Mouse (Mus musculus): ENCODE data around the gene Lifr. TPM values are rescaled to one million over a fixed set of nuclear protein-coding genes. Genes with fewer than 3 reads are reported as not detected.

Lifr gene
- polyA plus RNA-seq, 1 experiment from 2014 or later = 30.7 TPM

- H3K9me3 ChIP-seq (replicated peaks) = no peaks in the 10 kb centered on the region
- no peak overlapping the region for H3K4me2 ChIP-seq
- H3K4me3 ChIP-seq (replicated peaks) = no peak overlapping the region
- H3K4me1 ChIP-seq (replicated peaks) = no peaks in the 10 kb centered on the region
- WGBS (ENCODE audit: insufficient replicate concordance) = 57% methylated on average over 9 of the region's 9 CpGs
- no peaks in the 10 kb centered on the region for H3K36me3 ChIP-seq (replicated peaks)
- H3K27me3 ChIP-seq = no peaks in the 10 kb centered on the region
- no peak overlapping the region for H3K9ac ChIP-seq
- no peak for ATAC-seq (ENCODE audit: insufficient read depth)
- no peak overlapping the region for H3K27ac ChIP-seq (replicated peaks)
These were observed 26.7 kb upstream of the Lifr start for GRCm38 (mm10) chr15:7063521-7064240.

GRCm38 (mm10) chr15:7064992-7065523 lies 25.4 kb upstream of the Lifr start:
- Histone ChIP-seq H3K27me3 (no peaks in the 10 kb centered on the region), H3K9me3 (replicated peaks) (no peaks in the 10 kb centered on the region), H3K4me2 (no peak overlapping the region), H3K36me3 (replicated peaks) (no peaks in the 10 kb centered on the region), H3K9ac (no peak overlapping the region), H3K27ac (replicated peaks) (no peak overlapping the region), H3K4me1 (replicated peaks) (no peaks in the 10 kb centered on the region), H3K4me3 (replicated peaks) (no peak overlapping the region)
- ATAC-seq (ENCODE audit: insufficient read depth) = no peak
- 60% methylated on average over 14 of the region's 14 CpGs for WGBS (ENCODE audit: insufficient replicate concordance)

- Histone ChIP-seq H3K4me1 (replicated peaks) (no peaks in the 10 kb centered on the region), H3K36me3 (replicated peaks) (no peaks in the 10 kb centered on the region), H3K27me3 (no peaks in the 10 kb centered on the region), H3K4me2 (no peak overlapping the region), H3K4me3 (replicated peaks) (no peak overlapping the region), H3K27ac (replicated peaks) (no peak overlapping the region), H3K9me3 (replicated peaks) (no peaks in the 10 kb centered on the region), H3K9ac (no peak overlapping the region)
- no peak for ATAC-seq (ENCODE audit: insufficient read depth)
- WGBS (ENCODE audit: insufficient replicate concordance) = 60% methylated on average over 5 of the region's 5 CpGs
These were observed 24.8 kb upstream of the Lifr start for GRCm38 (mm10) chr15:7065624-7066023.

GRCm38 (mm10) chr15:7066752-7067151 lies 23.7 kb upstream of the Lifr start:
- no peak overlapping the region for H3K4me2 ChIP-seq
- no peaks in the 10 kb centered on the region for H3K4me1 ChIP-seq (replicated peaks)
- H3K9me3 ChIP-seq (replicated peaks) = no peaks in the 10 kb centered on the region
- no peak overlapping the region for H3K9ac ChIP-seq
- H3K27me3 ChIP-seq = no peaks in the 10 kb centered on the region
- no peak overlapping the region for H3K27ac ChIP-seq (replicated peaks)
- no peak overlapping the region for H3K4me3 ChIP-seq (replicated peaks)
- H3K36me3 ChIP-seq (replicated peaks) = no peaks in the 10 kb centered on the region
- 67% methylated on average over 3 of the region's 3 CpGs for WGBS (ENCODE audit: insufficient replicate concordance)
- ATAC-seq (ENCODE audit: insufficient read depth) = no peak

GRCm38 (mm10) chr15:7069374-7069773 lies 21.0 kb upstream of the Lifr start:
- WGBS (ENCODE audit: insufficient replicate concordance) = 51% methylated on average over 7 of the region's 7 CpGs
- H3K9me3 ChIP-seq (replicated peaks) = no peaks in the 10 kb centered on the region
- no peaks in the 10 kb centered on the region for H3K27me3 ChIP-seq
- H3K9ac ChIP-seq = no peak overlapping the region
- H3K4me1 ChIP-seq (replicated peaks) = no peaks in the 10 kb centered on the region
- ATAC-seq (ENCODE audit: insufficient read depth) = no peak
- H3K4me3 ChIP-seq (replicated peaks) = no peak overlapping the region
- no peaks in the 10 kb centered on the region for H3K36me3 ChIP-seq (replicated peaks)
- no peak overlapping the region for H3K27ac ChIP-seq (replicated peaks)
- no peak overlapping the region for H3K4me2 ChIP-seq

- WGBS (ENCODE audit: insufficient replicate concordance) = 32% methylated on average over 6 of the region's 6 CpGs
- H3K27ac ChIP-seq (replicated peaks) = no peak overlapping the region
- H3K4me2 ChIP-seq = no peak overlapping the region
- H3K36me3 ChIP-seq (replicated peaks) = no peaks in the 10 kb centered on the region
- no peaks in the 10 kb centered on the region for H3K4me1 ChIP-seq (replicated peaks)
- H3K4me3 ChIP-seq (replicated peaks) = no peak overlapping the region
- H3K9me3 ChIP-seq (replicated peaks) = no peaks in the 10 kb centered on the region
- ATAC-seq (ENCODE audit: insufficient read depth) = no peak
- H3K27me3 ChIP-seq = no peaks in the 10 kb centered on the region
- H3K9ac ChIP-seq = no peak overlapping the region
These were observed 20.1 kb upstream of the Lifr start for GRCm38 (mm10) chr15:7070199-7070794.

- Histone ChIP-seq H3K9ac (no peak overlapping the region), H3K27ac (replicated peaks) (no peak overlapping the region), H3K27me3 (no peaks in the 10 kb centered on the region), H3K4me2 (no peak overlapping the region), H3K36me3 (replicated peaks) (no peaks in the 10 kb centered on the region), H3K4me3 (replicated peaks) (no peak overlapping the region), H3K9me3 (replicated peaks) (no peaks in the 10 kb centered on the region), H3K4me1 (replicated peaks) (no peaks in the 10 kb centered on the region)
- no peak for ATAC-seq (ENCODE audit: insufficient read depth)
- WGBS (ENCODE audit: insufficient replicate concordance) = 31% methylated on average over 3 of the region's 3 CpGs
These were observed 17.1 kb upstream of the Lifr start for GRCm38 (mm10) chr15:7073269-7073668.

- Histone ChIP-seq H3K9ac (no peak overlapping the region), H3K27ac (replicated peaks) (no peak overlapping the region), H3K27me3 (no peaks in the 10 kb centered on the region), H3K4me2 (no peak overlapping the region), H3K9me3 (replicated peaks) (no peaks in the 10 kb centered on the region), H3K4me3 (replicated peaks) (no peak overlapping the region), H3K4me1 (replicated peaks) (no peaks in the 10 kb centered on the region), H3K36me3 (replicated peaks) (no peaks in the 10 kb centered on the region)
- no peak for ATAC-seq (ENCODE audit: insufficient read depth)
- 74% methylated on average over 6 of the region's 6 CpGs for WGBS (ENCODE audit: insufficient replicate concordance)
These were observed 15.2 kb upstream of the Lifr start for GRCm38 (mm10) chr15:7075185-7075584.

- Histone ChIP-seq H3K27ac (replicated peaks) (no peak overlapping the region), H3K4me3 (replicated peaks) (no peak overlapping the region), H3K9me3 (replicated peaks) (no peaks in the 10 kb centered on the region), H3K9ac (no peak overlapping the region), H3K36me3 (replicated peaks) (no peaks in the 10 kb centered on the region), H3K27me3 (no peaks in the 10 kb centered on the region; the same call in 1 of the 2 replicates), H3K4me1 (replicated peaks) (no peaks in the 10 kb centered on the region), H3K4me2 (no peak overlapping the region)
- 54% methylated on average over 2 of the region's 2 CpGs for WGBS (ENCODE audit: insufficient replicate concordance)
- no peak for ATAC-seq (ENCODE audit: insufficient read depth)
These were observed 12.1 kb upstream of the Lifr start for GRCm38 (mm10) chr15:7078356-7078755.

GRCm38 (mm10) chr15:7079631-7080337 lies 10.6 kb upstream of the Lifr start:
- Histone ChIP-seq H3K9me3 (replicated peaks) (no peaks in the 10 kb centered on the region), H3K27me3 (no peaks in the 10 kb centered on the region; the same call in 1 of the 2 replicates), H3K4me2 (no peak overlapping the region), H3K4me3 (replicated peaks) (no peak overlapping the region), H3K9ac (no peak overlapping the region), H3K4me1 (replicated peaks) (peaks cover 2% of the 10 kb centered on the region; the same call in 1 of the 2 replicates), H3K27ac (replicated peaks) (no peak overlapping the region), H3K36me3 (replicated peaks) (no peaks in the 10 kb centered on the region)
- WGBS (ENCODE audit: insufficient replicate concordance) = 60% methylated on average over 4 of the region's 4 CpGs
- ATAC-seq (ENCODE audit: insufficient read depth) = no peak

- Histone ChIP-seq H3K36me3 (replicated peaks) (no peaks in the 10 kb centered on the region), H3K4me1 (replicated peaks) (peaks cover 4% of the 10 kb centered on the region; the same call in 1 of the 2 replicates), H3K4me2 (no peak overlapping the region), H3K9me3 (replicated peaks) (no peaks in the 10 kb centered on the region), H3K4me3 (replicated peaks) (no peak overlapping the region), H3K9ac (no peak overlapping the region), H3K27me3 (no peaks in the 10 kb centered on the region; the same call in 1 of the 2 replicates), H3K27ac (replicated peaks) (no peak overlapping the region)
- 61% methylated on average over 14 of the region's 15 CpGs for WGBS (ENCODE audit: insufficient replicate concordance)
- ATAC-seq (ENCODE audit: insufficient read depth) = no peak
These were observed 9.3 kb upstream of the Lifr start for GRCm38 (mm10) chr15:7080916-7081626.
